Mouse (Mus musculus): ENCODE results near the gene Zfp277.

DNA sequence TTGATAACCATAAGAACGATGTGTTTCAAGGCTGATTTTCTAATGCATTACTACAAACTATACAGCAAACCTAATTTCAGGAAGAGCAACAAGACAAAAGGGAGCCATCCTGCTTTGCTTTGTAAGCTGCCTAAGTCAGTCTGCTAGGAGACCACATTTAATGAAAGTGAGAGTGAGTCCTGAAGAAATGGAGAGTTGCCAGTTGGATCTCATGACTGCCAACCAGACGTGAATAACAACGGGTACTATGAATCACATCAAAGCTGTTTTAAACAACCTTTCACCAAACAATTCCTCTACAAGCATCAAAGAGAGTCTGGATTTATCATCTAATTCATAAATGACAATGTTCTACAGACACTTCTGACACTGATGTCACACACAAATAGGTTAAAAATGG, 11.6 kb downstream of the Zfp277 start:
- TF ChIP-seq CTCF (IDR thresholded peaks at IDR 0.05; ENCODE audit: low read depth) (no peak), EP300 (optimal IDR thresholded peaks at IDR 0.05) (no peak)
